Mouse (Mus musculus) myocyte (in vitro differentiated cells): ENCODE results near the gene Rdh9. TPM values are rescaled to one million over a fixed set of nuclear protein-coding genes. Genes with fewer than 3 reads are reported as not detected.
"Not testable (repeated sequence)": the region's sequence is repeated elsewhere in the genome, so short reads cannot be mapped to it uniquely, and the experiment has no call there.

Experiments used
- H3K27me3 ChIP-seq: one replicate; pipeline ENCODE4 v1.6.1; 2011; ENCODE audit not compliant: control insufficient read depth, insufficient read depth, insufficient read length
- H3K36me3 ChIP-seq: one replicate; pipeline ENCODE4 v1.6.1; 2011; ENCODE audit not compliant: control insufficient read depth, insufficient read depth
- H3K4me2 ChIP-seq: one replicate; pipeline ENCODE4 v1.6.1; 2011; ENCODE audit warnings: low read depth, control low read depth
- H3K4me3 ChIP-seq: one replicate; pipeline ENCODE4 v1.5.1; 2011; ENCODE audit warnings: mild to moderate bottlenecking, control low read depth, moderate library complexity
- H3K79me2 ChIP-seq: one replicate; pipeline ENCODE4 v1.6.1; 2011; ENCODE audit not compliant: control insufficient read depth, insufficient read depth
- H3ac ChIP-seq: one replicate; pipeline ENCODE4 v1.6.1; 2011; ENCODE audit not compliant: control insufficient read depth, insufficient read length
- CEBPB ChIP-seq: IDR thresholded peaks from 2 replicates; pipeline ENCODE4 v1.6.1; 2011; ENCODE audit warnings: mild to moderate bottlenecking, moderate library complexity; ENCODE audit not compliant: poor library complexity, insufficient read depth, severe bottlenecking
- E2F4 ChIP-seq: IDR thresholded peaks from one replicate; pipeline ENCODE4 v1.6.1; 2011; ENCODE audit warnings: mild to moderate bottlenecking, control low read depth, moderate library complexity; ENCODE audit not compliant: insufficient read depth
- MAX ChIP-seq: IDR thresholded peaks from one replicate; pipeline ENCODE4 v1.6.1; 2011; ENCODE audit warnings: low read depth, mild to moderate bottlenecking, control low read depth
- MYOD1 ChIP-seq, 3 experiments: IDR thresholded peaks; one replicate each; pipeline ENCODE4 v1.6.1; 2011; ENCODE audit warnings: control low read depth in 2 of 3, low read depth in 2 of 3, mild to moderate bottlenecking in 2 of 3, moderate library complexity in 1 of 3; ENCODE audit not compliant: insufficient read length in 2 of 3, control insufficient read depth in 1 of 3
- MYOG ChIP-seq, 3 experiments: IDR thresholded peaks; one replicate each; pipeline ENCODE4 v1.6.1; 2011; ENCODE audit warnings: control low read depth in 2 of 3, low read depth in 2 of 3, mild to moderate bottlenecking in 2 of 3; ENCODE audit not compliant: insufficient read length in 2 of 3, control insufficient read depth in 1 of 3, insufficient read depth in 1 of 3
- POLR2A ChIP-seq: IDR thresholded peaks from one replicate; pipeline ENCODE4 v1.6.1; 2011; ENCODE audit warnings: low read depth, mild to moderate bottlenecking, control low read depth, moderate library complexity; ENCODE audit not compliant: insufficient read length
- POLR2AphosphoS2 ChIP-seq: IDR thresholded peaks from one replicate; pipeline ENCODE4 v1.6.1; 2011; ENCODE audit warnings: low read depth, control low read depth; ENCODE audit not compliant: insufficient read length
- REST ChIP-seq: IDR thresholded peaks from one replicate; pipeline ENCODE4 v1.6.1; 2011; ENCODE audit warnings: mild to moderate bottlenecking, control low read depth, moderate library complexity; ENCODE audit not compliant: insufficient read depth, insufficient read length
- SRF ChIP-seq: IDR thresholded peaks from one replicate; pipeline ENCODE4 v1.6.1; 2011; ENCODE audit warnings: low read depth; ENCODE audit not compliant: control insufficient read depth, insufficient read length
- TCF12 ChIP-seq: IDR thresholded peaks from one replicate; pipeline ENCODE4 v1.6.1; 2011; ENCODE audit warnings: mild to moderate bottlenecking, control low read depth; ENCODE audit not compliant: poor library complexity, insufficient read depth, severe bottlenecking
- TCF3 ChIP-seq: IDR thresholded peaks from one replicate; pipeline ENCODE4 v1.6.1; 2011; ENCODE audit warnings: low read depth, control low read depth; ENCODE audit not compliant: insufficient read length
- polyA plus RNA-seq: library from polyadenylated mRNA; unstranded; fragments of >200 nt; fragmentation: generic; extraction: Trizol; gene quantifications from one replicate; pipeline ENCODE4 v1.2.1, GENCODE M21; 2012; ENCODE audit warnings: missing spikeins

The Rdh9 gene
- polyA plus RNA-seq, 1 experiment = 0.02 TPM

DNA sequence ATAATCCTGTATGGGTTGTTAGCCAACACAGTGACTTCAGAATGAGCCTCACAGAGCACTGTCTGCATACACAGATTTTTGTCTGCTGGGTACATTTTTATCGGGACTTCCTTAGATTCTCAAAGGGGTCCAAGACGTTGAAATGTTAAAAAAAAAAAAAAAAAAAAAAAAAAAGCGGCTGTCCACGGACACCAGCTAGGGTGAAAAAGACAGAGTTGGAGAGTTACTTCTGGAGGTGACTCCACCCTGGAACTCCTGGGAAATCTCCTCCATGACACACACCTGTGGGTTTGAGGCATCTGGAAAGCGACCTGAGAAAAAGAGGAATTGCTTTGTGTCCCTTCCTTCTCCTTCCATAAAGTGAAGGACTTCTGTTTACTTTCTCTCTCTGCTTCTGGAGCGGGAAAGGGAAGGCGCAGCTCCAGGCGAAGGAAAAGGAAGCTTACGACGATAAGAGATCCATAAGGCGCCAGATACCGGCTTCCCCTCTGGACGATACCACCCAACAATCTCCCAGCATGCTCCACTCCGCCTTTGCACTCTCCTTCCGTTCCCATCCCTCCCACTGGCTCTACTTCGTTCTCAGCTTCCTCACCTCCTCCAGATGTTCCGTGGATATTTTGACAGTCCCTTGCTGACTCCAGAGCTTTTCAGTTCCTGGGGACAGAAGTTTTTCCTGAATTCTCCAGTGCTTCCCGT lies 20.3 kb upstream of the Rdh9 start:
- H3ac ChIP-seq = no peak overlapping the region
- H3K4me3 ChIP-seq = no peak overlapping the region
- no peaks in the 10 kb centered on the region for H3K36me3 ChIP-seq
- no peaks in the 10 kb centered on the region for H3K79me2 ChIP-seq
- TF ChIP-seq MAX = no peak
- no peak overlapping the region for H3K4me2 ChIP-seq
- H3K27me3 ChIP-seq = no peaks in the 10 kb centered on the region

DNA sequence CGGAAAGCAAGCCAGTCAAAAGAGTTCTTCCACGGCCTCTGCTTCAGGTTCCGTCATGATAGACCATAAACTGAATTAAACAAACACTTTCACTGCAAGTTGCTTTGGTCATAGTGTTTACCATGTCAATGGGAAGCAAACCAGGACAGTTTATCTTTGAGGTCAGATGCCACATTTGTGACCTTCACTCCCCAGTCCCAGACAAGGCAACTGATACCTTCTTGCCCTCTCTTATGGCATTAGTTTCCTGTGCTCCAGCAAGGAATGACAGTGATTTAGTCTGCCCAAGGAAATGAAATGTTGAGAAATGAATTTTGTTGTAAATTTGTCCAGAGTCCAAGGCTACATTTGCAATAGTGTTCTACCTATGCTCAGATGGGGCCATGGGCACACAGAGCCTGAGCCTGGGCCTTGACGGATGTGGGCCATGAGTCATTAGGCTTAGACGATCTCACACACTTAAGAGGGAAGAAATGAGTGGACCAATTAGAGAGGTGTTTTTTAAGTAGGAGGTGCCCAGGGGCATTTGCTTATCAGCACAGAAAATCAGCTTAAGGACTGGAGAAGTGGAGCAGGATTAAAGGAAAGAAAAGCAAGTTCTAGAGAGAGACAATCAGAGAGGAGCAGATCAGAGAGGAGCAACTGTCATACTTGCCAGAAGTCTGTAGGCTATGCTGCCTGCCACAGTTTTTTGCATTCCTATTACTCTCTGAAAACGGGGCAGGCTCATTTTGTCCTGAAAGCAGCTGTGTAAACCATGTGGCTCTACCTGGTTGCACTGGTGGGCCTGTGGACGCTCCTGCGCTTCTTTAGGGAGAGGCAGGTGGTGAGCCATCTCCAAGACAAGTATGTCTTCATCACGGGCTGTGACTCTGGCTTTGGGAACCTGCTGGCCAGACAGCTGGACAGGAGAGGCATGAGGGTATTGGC lies 16.7 kb upstream of the Rdh9 start, which contains the start of the genes Rdh1 and Rdh16f1:
TSS of gene Rdh1 (plus strand) at position 541 of the 930 bp plus-strand sequence.
TSS of gene Rdh16f1 (plus strand) at position 607 of the 930 bp plus-strand sequence.
- Histone ChIP-seq H3K4me2 (no peak within 1 kb of the TSS), H3K4me3 (no peak within 1 kb of the TSS), H3K79me2 (no peaks in the 10 kb centered on the region), H3ac (no peak within 1 kb of the TSS), H3K36me3 (no peaks in the 10 kb centered on the region), H3K27me3 (peaks cover 9% of the 10 kb centered on the region)
- TF ChIP-seq MYOG (IDR thresholded peaks at IDR 0.05; ENCODE audit: control insufficient read depth in 1 of 3, insufficient read depth in 1 of 3, insufficient read length in 2 of 3, low read depth in 2 of 3) (no peak), TCF3 (no peak), CEBPB (no peak), TCF12 (no peak), POLR2AphosphoS2 (no peak), REST (no peak), E2F4 (no peak), MYOD1 (IDR thresholded peaks at IDR 0.05; ENCODE audit: control insufficient read depth in 1 of 3, insufficient read length in 2 of 3, low read depth in 2 of 3) (no peak)

DNA sequence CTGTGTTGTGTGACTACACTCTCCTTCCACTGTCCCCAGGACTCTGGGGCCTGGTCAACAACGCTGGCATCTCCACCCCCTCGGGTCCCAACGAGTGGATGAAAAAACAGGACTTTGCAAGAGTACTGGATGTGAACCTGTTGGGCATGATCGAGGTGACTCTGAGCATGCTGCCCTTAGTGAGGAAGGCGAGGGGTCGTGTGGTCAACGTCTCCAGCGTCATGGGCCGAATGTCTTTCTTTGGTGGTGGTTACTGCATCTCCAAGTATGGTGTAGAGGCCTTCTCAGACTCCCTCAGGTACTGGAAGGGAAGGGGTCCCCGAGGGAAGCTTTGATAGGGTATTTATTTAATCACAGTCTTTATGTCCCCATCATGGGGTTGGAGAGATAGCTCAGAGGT lies 13.3 kb upstream of the Rdh9 start:
- H3ac ChIP-seq, H3K36me3 ChIP-seq, H3K4me3 ChIP-seq, H3K4me2 ChIP-seq, H3K79me2 ChIP-seq: not testable (repeated sequence)
- peaks cover 12% of the 10 kb centered on the region for H3K27me3 ChIP-seq

DNA sequence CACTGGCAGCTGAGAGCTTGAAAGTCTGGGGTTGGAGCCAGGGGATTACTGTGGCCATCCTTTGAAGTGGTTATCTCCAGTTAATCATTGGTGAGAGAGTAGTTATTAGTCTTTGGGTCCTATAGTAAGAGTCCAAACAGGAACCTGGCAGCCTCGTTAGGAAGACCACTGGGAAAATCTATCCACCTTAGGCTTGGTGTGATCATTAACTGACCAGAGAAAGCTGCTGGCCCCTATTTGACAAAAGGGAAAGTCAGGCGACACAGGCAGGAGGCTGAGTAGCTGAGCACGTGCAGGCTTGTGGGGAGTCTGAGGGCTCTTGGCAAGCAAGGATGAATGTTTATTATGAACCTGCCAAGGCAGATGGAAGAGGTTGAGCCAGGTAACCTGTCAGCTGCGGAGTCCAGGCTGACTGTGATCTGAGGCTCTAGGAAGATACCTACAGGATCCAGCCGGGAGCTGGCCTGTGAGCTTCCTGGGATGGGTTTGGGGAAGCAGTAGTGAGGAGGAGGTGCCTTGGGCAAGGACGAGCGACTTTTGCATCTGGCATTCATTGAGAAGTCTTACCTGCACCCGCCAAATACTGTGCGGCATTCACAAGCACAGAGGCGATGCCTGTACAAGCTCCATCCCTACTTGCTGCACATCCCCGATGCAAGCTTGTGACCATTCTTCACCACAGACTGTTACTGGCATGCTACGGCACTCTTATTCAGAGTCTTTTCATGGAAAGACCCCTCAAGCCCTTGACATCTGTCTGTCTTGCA lies 12.1 kb upstream of the Rdh9 start:
- no peak overlapping the region for H3K4me3 ChIP-seq
- H3K27me3 ChIP-seq = peaks cover 12% of the 10 kb centered on the region
- TF ChIP-seq MYOG (IDR thresholded peaks at IDR 0.05; ENCODE audit: control insufficient read depth in 1 of 3, insufficient read depth in 1 of 3, insufficient read length in 2 of 3, low read depth in 2 of 3) (no peak), REST (no peak), POLR2A (no peak), SRF (no peak), E2F4 (no peak), TCF3 (no peak), MYOD1 (IDR thresholded peaks at IDR 0.05; ENCODE audit: control insufficient read depth in 1 of 3, insufficient read length in 2 of 3, low read depth in 2 of 3) (no peak)
- no peaks in the 10 kb centered on the region for H3K79me2 ChIP-seq
- H3ac ChIP-seq = no peak overlapping the region
- H3K4me2 ChIP-seq = no peak overlapping the region
- H3K36me3 ChIP-seq = no peaks in the 10 kb centered on the region

DNA sequence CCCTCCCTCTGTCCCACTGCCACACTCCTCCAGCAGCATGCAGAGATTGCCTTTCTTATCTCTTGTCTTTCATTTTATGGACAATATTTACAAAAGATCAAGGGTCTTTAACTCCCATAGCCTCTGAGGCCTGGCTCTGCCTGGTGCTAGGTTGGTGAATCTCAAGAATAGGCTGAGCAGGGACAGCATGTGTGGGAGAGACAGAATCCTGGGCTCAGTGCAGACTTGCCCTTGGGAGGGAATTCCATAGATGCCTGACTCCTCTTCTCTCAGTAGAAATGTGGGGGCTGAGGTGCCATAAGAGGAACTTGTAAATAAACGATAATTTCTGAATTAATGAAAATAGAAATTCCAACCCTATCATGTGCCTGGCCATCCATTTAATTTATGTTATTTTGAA lies 9.6 kb upstream of the Rdh9 start:
- TF ChIP-seq REST = no peak
- Histone ChIP-seq H3K4me3 (no peak overlapping the region), H3K36me3 (no peaks in the 10 kb centered on the region), H3ac (no peak overlapping the region), H3K4me2 (no peak overlapping the region), H3K79me2 (no peaks in the 10 kb centered on the region), H3K27me3 (peaks cover 12% of the 10 kb centered on the region)

DNA sequence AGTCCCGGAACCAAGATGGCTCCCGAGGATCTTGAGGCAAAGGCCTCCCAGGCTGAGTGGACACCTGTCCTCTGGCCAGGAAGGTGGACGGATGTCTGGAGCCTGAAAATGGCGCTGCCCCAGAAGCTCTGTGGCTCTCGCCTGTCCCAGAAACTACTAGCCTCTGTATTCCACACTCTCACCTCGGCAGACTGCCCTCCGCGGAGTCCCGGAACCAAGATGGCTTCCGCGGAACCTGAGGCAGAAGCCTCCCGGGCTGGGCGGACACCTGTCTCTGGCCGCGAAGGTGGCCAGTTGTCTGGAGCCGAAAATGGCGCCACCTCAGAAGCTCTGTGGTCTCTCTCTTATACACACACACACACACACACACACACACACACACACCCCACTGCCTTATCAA lies 6.1 kb downstream of the Rdh9 start:
- not testable (repeated sequence) for H3K4me2 ChIP-seq, H3K79me2 ChIP-seq, H3K36me3 ChIP-seq, H3K27me3 ChIP-seq, H3ac ChIP-seq, H3K4me3 ChIP-seq

DNA sequence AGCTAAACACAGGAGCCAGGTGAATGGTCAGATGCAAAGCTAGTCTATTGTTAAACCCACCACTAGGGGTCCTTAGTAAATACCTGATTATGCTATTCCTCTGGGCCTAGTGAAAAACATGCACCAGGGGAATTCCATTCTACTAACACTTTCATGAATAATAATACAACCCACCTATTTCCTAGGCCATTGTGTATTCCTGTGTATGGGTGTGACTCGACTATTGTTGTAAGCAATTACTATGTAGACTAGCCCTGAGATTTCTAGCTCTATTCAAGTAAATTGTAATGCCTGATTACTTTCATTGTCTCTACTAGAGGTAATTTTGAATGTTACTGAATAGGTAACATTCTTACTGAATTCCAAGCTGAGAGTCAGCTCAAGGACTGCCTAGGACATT lies 9.2 kb downstream of the Rdh9 start:
- H3ac ChIP-seq, H3K36me3 ChIP-seq, H3K4me2 ChIP-seq, H3K4me3 ChIP-seq, H3K79me2 ChIP-seq, H3K27me3 ChIP-seq: not testable (repeated sequence)
